Mouse (Mus musculus): ENCODE measurements around the gene Prkag1. TPM values are rescaled to one million over a fixed set of nuclear protein-coding genes. Genes with fewer than 3 reads are reported as not detected.

Prkag1 gene
- polyA plus RNA-seq, 1 experiment, result 51.0 TPM

GRCm38 (mm10) chr15:98854214-98854613, 22.9 kb upstream of the Prkag1 start:
- Histone ChIP-seq H3K36me3 (ENCODE audit: control insufficient read depth, insufficient read depth, low read length, poor library complexity, severe bottlenecking) (peaks cover 57% of the 10 kb centered on the region), H3K9ac (ENCODE audit: low read depth, poor library complexity, severe bottlenecking) (no peak overlapping the region), H3K27me3 (ENCODE audit: control insufficient read depth, insufficient read depth, low read length, poor library complexity, severe bottlenecking) (no peaks in the 10 kb centered on the region), H3K4me1 (ENCODE audit: control insufficient read depth, insufficient read depth, low read length) (no peaks in the 10 kb centered on the region), H3K27ac (ENCODE audit: insufficient read depth, low read length) (no peak overlapping the region), H3K4me3 (ENCODE audit: low read depth, low read length) (no peak overlapping the region), H3K9me3 (replicated peaks; ENCODE audit: control insufficient read depth, insufficient read depth, low read length, poor library complexity, severe bottlenecking) (no peaks in the 10 kb centered on the region)
- TF ChIP-seq CTCF (IDR thresholded peaks at IDR 0.05; ENCODE audit: low read depth, low read length) (no peak), POLR2A (IDR thresholded peaks at IDR 0.05; ENCODE audit: insufficient read depth, low read length) (no peak), EP300 (IDR thresholded peaks at IDR 0.05; ENCODE audit: insufficient read depth, low read depth, low read length) (no peak)

GRCm38 (mm10) chr15:98853161-98853937, 22.0 kb upstream of the Prkag1 start:
- H3K4me3 ChIP-seq (ENCODE audit: low read depth, low read length), result no peak overlapping the region
- no peaks in the 10 kb centered on the region for H3K4me1 ChIP-seq (ENCODE audit: control insufficient read depth, insufficient read depth, low read length)
- no peaks in the 10 kb centered on the region for H3K9me3 ChIP-seq (replicated peaks; ENCODE audit: control insufficient read depth, insufficient read depth, low read length, poor library complexity, severe bottlenecking)
- no peak for TF ChIP-seq POLR2A (IDR thresholded peaks at IDR 0.05; ENCODE audit: insufficient read depth, low read length)
- TF ChIP-seq EP300 (IDR thresholded peaks at IDR 0.05; ENCODE audit: insufficient read depth, low read depth, low read length), result no peak
- TF ChIP-seq CTCF (IDR thresholded peaks at IDR 0.05; ENCODE audit: low read depth, low read length), result no peak
- H3K36me3 ChIP-seq (ENCODE audit: control insufficient read depth, insufficient read depth, low read length, poor library complexity, severe bottlenecking), result peaks cover 58% of the 10 kb centered on the region
- H3K27ac ChIP-seq (ENCODE audit: insufficient read depth, low read length), result no peak overlapping the region
- no peak overlapping the region for H3K9ac ChIP-seq (ENCODE audit: low read depth, poor library complexity, severe bottlenecking)
- H3K27me3 ChIP-seq (ENCODE audit: control insufficient read depth, insufficient read depth, low read length, poor library complexity, severe bottlenecking), result no peaks in the 10 kb centered on the region

GRCm38 (mm10) chr15:98852733-98853132, 21.4 kb upstream of the Prkag1 start:
- H3K4me3 ChIP-seq (ENCODE audit: low read depth, low read length), result no peak overlapping the region
- H3K9me3 ChIP-seq (replicated peaks; ENCODE audit: control insufficient read depth, insufficient read depth, low read length, poor library complexity, severe bottlenecking), result no peaks in the 10 kb centered on the region
- no peaks in the 10 kb centered on the region for H3K27me3 ChIP-seq (ENCODE audit: control insufficient read depth, insufficient read depth, low read length, poor library complexity, severe bottlenecking)
- H3K4me1 ChIP-seq (ENCODE audit: control insufficient read depth, insufficient read depth, low read length), result no peaks in the 10 kb centered on the region
- H3K36me3 ChIP-seq (ENCODE audit: control insufficient read depth, insufficient read depth, low read length, poor library complexity, severe bottlenecking), result peaks cover 58% of the 10 kb centered on the region
- H3K9ac ChIP-seq (ENCODE audit: low read depth, poor library complexity, severe bottlenecking), result no peak overlapping the region
- TF ChIP-seq EP300 (IDR thresholded peaks at IDR 0.05; ENCODE audit: insufficient read depth, low read depth, low read length) (no peak), CTCF (IDR thresholded peaks at IDR 0.05; ENCODE audit: low read depth, low read length) (no peak), POLR2A (IDR thresholded peaks at IDR 0.05; ENCODE audit: insufficient read depth, low read length) (no peak)
- no peak overlapping the region for H3K27ac ChIP-seq (ENCODE audit: insufficient read depth, low read length)

DNA sequence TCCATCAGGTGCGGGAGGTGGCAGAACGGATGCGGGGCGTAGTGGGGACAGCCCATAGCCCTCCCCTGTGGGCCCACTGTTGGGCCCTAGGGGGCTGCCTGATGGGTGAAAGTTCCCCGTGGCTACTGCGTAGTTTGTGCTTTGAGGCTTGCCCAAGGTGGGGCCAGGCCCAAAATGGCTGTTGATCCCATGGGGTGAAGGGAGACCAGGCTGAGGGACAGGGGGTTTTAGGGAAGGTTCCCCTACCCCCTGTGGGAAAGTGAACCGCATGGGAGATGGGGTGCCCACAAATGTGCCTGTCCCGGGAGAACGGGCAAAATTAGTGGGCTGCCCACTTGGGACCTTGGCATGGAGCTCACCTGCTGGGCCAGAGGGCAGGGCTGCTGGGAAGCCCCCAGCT, 20.8 kb upstream of the Prkag1 start:
- H3K27me3 ChIP-seq (ENCODE audit: control insufficient read depth, insufficient read depth, low read length, poor library complexity, severe bottlenecking), result no peaks in the 10 kb centered on the region
- no peak for TF ChIP-seq POLR2A (IDR thresholded peaks at IDR 0.05; ENCODE audit: insufficient read depth, low read length)
- TF ChIP-seq EP300 (IDR thresholded peaks at IDR 0.05; ENCODE audit: insufficient read depth, low read depth, low read length), result no peak
- TF ChIP-seq CTCF (IDR thresholded peaks at IDR 0.05; ENCODE audit: low read depth, low read length), result no peak
- H3K4me1 ChIP-seq (ENCODE audit: control insufficient read depth, insufficient read depth, low read length), result no peaks in the 10 kb centered on the region
- H3K27ac ChIP-seq (ENCODE audit: insufficient read depth, low read length), result no peak overlapping the region
- no peak overlapping the region for H3K9ac ChIP-seq (ENCODE audit: low read depth, poor library complexity, severe bottlenecking)
- H3K4me3 ChIP-seq (ENCODE audit: low read depth, low read length), result no peak overlapping the region
- H3K9me3 ChIP-seq (replicated peaks; ENCODE audit: control insufficient read depth, insufficient read depth, low read length, poor library complexity, severe bottlenecking), result no peaks in the 10 kb centered on the region
- H3K36me3 ChIP-seq (ENCODE audit: control insufficient read depth, insufficient read depth, low read length, poor library complexity, severe bottlenecking), result peaks cover 57% of the 10 kb centered on the region

DNA sequence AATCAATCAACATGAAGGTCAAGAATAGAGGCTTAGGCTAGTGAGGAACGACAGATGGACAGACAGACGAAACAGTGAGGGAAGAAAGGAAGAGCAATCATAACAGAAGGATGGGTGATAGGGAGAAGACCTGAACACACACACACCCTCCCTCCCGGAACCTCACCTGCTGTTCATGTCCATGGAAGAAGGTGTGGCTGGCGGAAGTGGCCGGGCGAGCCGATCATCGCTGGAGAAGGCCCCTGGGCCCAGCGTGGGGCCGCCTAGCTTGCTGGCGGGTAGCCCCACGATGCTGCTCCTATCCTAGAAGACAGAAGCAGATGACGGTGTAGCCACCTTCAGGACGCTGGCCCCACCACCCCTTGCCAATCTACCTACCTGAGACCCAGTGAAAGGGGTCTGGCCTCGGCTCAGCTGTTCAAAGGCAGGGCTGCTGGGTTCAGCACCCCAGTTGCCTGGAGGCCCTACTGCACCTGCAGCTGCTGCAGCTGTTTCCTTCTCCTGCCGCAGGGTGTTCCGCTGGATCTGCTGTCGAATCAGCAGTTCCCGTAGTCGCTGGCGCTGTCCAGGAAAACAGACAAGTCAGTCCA, 20.0 kb upstream of the Prkag1 start:
- H3K4me3 ChIP-seq (ENCODE audit: low read depth, low read length), result no peak overlapping the region
- peaks cover 59% of the 10 kb centered on the region for H3K36me3 ChIP-seq (ENCODE audit: control insufficient read depth, insufficient read depth, low read length, poor library complexity, severe bottlenecking)
- H3K27ac ChIP-seq (ENCODE audit: insufficient read depth, low read length), result no peak overlapping the region
- TF ChIP-seq EP300 (IDR thresholded peaks at IDR 0.05; ENCODE audit: insufficient read depth, low read depth, low read length) (no peak), CTCF (IDR thresholded peaks at IDR 0.05; ENCODE audit: low read depth, low read length) (no peak), POLR2A (IDR thresholded peaks at IDR 0.05; ENCODE audit: insufficient read depth, low read length) (no peak)
- H3K9me3 ChIP-seq (replicated peaks; ENCODE audit: control insufficient read depth, insufficient read depth, low read length, poor library complexity, severe bottlenecking), result no peaks in the 10 kb centered on the region
- no peaks in the 10 kb centered on the region for H3K4me1 ChIP-seq (ENCODE audit: control insufficient read depth, insufficient read depth, low read length)
- H3K9ac ChIP-seq (ENCODE audit: low read depth, poor library complexity, severe bottlenecking), result no peak overlapping the region
- H3K27me3 ChIP-seq (ENCODE audit: control insufficient read depth, insufficient read depth, low read length, poor library complexity, severe bottlenecking), result no peaks in the 10 kb centered on the region

DNA sequence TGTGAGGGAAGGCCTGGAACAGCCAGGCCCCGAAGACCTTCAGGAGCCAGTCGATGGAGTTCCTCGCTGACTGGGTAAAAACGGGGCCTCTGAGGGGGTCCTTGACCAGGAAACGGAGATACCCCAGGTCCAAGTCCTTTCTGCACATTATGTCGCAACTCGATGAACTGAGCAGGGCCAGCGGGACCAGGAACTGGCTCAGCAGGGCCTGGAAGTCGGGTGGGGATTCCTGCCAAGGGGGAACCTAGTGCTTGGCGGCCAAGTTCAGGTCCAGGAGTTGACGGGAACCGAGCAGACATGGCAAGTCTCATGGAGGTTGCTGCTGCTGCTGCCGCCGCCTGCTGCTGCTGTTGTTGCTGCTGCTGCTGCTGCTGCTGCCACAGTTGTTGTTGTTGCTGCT, 19.3 kb upstream of the Prkag1 start:
- TF ChIP-seq CTCF (IDR thresholded peaks at IDR 0.05; ENCODE audit: low read depth, low read length), result no peak
- no peak for TF ChIP-seq POLR2A (IDR thresholded peaks at IDR 0.05; ENCODE audit: insufficient read depth, low read length)
- TF ChIP-seq EP300 (IDR thresholded peaks at IDR 0.05; ENCODE audit: insufficient read depth, low read depth, low read length), result no peak

More for the DNA sequence above, 19.3 kb upstream of the Prkag1 start:
- Histone ChIP-seq H3K4me3 (ENCODE audit: low read depth, low read length) (no peak overlapping the region), H3K27me3 (ENCODE audit: control insufficient read depth, insufficient read depth, low read length, poor library complexity, severe bottlenecking) (no peaks in the 10 kb centered on the region), H3K9me3 (replicated peaks; ENCODE audit: control insufficient read depth, insufficient read depth, low read length, poor library complexity, severe bottlenecking) (no peaks in the 10 kb centered on the region), H3K27ac (ENCODE audit: insufficient read depth, low read length) (no peak overlapping the region), H3K4me1 (ENCODE audit: control insufficient read depth, insufficient read depth, low read length) (no peaks in the 10 kb centered on the region), H3K9ac (ENCODE audit: low read depth, poor library complexity, severe bottlenecking) (no peak overlapping the region), H3K36me3 (ENCODE audit: control insufficient read depth, insufficient read depth, low read length, poor library complexity, severe bottlenecking) (peaks cover 62% of the 10 kb centered on the region)
